Mouse (Mus musculus) layer of hippocampus, adult 11-12 months (tissue): Measurements from ENCODE around the gene Polr2a.
"Not testable (repeated sequence)": the region's sequence is repeated elsewhere in the genome, so short reads cannot be mapped to it uniquely, and the experiment has no call there.

ENCODE experiments used
- DNase-seq: peaks from one replicate; pipeline ENCODE4 v3.0.0; 2022; ENCODE audit warnings: low spot score

Gene Polr2a

DNA sequence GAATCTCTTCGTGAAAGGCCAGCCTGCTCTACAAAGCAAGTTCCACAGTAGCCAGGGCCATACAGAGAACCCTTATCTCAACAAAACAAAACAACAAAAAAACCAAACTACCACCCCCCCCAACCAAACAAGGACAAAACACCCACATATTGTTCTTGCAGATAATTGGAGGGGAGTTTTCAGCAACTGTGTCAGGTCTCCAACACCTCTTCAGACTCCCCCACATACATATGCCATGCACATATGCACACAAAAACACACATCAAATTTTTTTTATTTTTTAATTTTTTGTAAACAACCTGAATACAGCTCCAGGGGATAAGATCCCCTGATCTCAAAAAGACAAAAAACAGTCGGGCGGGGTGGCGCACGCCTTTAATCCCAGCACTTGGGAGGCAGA lies 4.2 kb downstream of the Polr2a start:
- DNase-seq = no peak

DNA sequence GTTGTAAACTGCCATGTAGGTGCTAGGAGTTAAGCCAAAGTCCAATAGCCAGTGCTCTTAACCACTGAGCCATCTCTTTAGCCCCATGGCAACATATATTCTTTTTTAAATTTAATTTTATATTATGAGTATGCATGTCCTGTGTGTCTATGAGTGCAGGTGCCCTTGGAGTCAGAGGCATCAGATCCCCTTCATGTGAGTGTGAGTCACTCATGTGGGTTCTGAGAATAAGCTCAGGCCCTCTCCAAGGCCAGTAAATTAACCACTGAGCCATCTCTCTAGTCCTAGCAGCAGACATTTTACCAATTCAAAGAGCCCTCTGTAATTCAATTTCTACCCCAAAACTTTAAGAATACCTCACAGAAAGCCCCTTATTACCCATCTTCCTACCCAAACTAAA lies 5.8 kb downstream of the Polr2a start:
- DNase-seq = no peak

DNA sequence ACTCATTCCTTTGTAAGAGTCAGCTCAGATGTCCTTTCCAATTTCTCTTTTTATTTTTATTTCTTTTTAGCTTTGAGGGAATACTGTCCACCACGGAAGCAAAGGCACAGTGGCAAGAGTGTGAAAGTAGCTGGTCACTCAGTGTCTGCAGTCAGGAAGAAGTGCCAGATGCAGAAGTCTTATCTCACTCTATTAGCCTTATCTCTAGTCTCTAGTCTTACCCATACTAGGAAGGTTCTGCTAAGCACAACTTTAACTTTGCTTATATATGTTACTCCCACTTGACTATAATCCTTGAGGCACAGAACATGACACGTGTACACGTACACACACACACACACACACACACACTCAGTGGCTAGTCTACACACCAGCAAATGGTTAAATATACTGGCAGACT lies 6.8 kb downstream of the Polr2a start:
- DNase-seq = no peak

DNA sequence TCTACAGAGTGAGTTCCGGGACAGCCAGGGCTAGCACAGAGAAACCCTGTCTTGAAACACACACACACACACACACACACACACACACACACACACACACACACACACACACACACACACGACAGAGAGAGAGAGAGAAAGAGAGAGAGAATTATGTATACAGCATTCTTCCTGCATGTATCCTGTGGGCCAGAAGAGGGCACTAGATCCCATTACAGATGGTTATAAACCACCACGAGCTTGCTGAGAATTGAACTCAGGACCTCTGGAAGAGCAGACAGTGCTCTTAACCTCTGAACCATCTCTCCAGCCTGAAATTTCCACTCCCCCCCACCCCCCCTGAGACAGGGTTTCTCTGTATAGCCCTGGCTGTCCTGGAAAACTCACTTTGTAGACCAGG lies 27.0 kb downstream of the Polr2a start:
- DNase-seq = not testable (repeated sequence)

DNA sequence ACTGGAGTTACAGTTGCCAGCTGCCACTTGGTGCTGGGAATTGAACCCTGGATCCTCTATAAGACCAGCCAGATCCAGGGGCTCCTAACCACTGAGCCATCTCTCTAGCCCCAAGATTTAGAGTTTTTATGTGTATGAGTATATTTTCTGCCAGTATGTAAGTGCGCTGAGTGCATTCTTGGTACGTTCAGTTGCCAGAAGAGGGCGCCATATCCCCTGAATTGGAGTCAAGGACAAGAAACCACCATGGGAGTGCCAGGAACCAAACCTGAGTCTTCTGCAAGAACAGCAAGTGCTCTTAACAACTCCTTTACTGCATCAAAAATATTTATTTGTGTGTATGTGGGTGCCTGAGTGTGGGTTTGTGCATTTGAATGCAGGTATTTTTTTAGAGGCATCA lies 29.4 kb downstream of the Polr2a start:
- DNase-seq = peak; percentile 42

DNA sequence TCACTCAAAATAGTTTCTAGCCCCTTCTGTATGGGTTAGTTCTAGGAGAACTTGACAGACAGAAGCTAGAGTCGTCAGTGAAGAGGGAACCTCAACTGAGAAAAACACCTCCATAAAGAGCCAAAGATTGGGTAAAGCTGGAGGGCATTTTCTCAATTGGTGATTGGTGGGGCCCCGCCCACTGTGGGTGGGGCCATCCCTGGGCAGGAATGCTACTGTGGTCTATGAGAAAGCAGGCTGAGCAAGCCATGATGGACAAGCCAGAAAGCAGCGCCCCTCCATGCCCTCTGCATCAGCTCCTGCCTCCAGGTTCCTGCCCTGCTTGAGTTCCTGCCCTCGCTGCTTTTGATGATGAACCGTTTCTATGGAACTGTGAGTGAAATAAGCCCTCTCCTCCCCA lies 32.5 kb downstream of the Polr2a start:
- DNase-seq = no peak

DNA sequence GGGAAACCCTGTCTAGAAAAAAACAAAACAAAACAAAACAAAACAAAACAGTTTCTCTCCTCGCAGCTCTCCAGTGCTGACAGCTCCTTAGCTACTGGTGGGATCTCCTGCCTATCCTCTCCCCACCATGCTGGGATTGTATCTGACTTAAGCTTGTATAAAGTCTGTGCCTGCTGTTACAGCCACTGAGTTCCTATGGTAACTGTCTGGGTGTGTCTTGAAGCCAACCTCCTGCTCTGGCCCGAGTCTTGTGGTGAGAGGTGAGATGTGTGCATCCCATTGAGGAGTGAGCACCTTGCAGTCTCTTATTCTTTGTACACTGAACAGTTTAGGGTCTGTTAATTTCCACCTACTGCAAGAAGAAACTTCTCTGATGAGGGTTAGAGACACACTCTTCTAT lies 35.4 kb downstream of the Polr2a start:
- no peak for DNase-seq

DNA sequence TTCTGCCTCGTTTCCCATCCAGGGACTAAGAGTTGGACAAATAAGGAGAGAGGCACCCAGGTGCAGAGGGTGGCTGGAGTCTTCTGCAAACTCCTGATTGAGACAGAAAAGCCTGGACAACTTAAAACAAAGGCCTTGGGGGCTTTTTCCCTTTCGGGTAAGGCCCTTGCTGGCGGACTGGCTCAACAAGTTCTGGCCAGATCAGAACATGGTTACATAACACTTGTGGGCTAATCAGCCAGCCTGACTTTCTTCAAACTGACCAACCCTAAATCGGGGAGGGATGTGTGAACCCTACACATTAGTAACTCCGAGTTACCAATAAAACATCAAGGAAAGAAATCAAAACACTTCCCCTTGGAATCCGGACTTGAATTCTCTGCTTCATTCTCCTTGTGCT lies 37.6 kb downstream of the Polr2a start:
- DNase-seq = no peak

DNA sequence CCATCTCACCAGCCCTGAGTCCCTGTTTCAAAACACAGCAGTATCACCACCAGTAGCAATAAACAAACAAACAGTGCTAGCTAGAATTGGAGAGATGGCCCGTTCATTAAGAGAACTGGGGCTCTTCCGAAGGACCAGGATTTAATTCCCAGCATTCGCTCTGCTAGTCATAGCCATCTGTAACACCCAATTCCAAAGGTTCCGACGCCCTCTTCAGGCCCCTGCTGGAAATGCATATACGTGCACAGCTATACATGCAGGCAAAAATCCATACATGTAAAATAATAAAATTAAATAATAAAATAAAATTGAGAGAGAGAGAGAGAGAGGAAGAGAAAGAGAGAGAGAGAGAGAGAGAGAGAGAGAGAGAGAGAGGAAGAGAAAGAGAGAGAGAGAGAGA lies 39.0 kb downstream of the Polr2a start:
- no peak for DNase-seq

DNA sequence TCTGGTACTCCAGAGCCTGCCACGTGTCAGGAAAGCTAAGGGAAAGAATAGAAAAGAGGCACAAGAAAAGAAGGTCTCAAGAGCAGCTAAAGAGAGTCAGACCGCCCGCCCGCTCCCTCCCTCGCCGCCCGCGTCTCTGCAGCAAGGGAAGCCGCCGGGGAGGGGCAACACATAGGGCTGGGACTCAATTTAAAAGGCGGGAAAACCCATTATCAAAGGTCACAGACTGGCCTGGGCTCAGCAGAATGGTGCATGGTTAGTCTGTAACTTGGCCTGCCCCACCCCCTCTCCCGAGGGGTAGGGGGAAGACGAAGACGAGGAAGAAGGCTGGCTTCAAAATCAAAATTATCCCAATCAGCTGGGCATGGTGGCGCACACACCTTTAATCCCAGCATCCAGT lies 39.8 kb downstream of the Polr2a start:
- no peak for DNase-seq

DNA sequence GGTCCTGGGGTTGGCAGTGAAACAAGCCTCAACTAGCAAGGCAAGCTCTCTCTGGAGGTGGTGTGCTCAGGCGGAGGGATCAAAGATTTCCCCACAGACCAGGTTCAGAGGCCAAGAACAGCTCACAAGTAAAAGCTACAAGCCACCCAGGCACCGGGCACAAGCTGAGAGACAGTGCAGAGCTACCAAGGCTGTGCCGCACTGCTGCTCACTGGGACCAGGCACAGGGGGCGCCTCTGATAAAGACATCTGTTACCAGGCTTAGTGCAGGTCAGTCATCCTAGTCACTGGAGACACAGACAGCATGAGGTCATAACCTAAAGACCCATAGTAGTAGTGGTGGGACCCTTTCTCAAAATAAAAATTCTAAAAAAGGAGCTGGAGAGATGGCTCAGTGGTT lies 41.5 kb downstream of the Polr2a start:
- no peak for DNase-seq

DNA sequence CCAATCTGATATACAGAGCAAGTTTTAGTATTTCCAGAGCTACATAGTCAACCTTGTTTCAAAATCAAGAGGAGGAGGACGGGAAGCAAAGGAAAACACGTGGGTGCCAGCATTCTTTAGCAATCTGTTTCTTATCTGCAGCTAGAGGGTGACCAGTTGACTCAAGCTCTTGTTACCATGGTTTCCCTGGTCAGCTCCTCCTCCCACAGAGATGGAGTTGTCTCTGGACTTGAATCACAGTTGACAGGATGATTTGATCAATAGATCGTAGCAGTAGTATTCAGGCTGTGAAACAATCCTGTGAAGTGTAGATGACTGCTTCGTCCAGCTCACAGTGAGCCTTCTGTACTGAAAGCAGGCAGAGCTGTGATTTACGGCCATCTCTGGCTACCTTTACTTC lies 42.5 kb downstream of the Polr2a start:
- DNase-seq = no peak

DNA sequence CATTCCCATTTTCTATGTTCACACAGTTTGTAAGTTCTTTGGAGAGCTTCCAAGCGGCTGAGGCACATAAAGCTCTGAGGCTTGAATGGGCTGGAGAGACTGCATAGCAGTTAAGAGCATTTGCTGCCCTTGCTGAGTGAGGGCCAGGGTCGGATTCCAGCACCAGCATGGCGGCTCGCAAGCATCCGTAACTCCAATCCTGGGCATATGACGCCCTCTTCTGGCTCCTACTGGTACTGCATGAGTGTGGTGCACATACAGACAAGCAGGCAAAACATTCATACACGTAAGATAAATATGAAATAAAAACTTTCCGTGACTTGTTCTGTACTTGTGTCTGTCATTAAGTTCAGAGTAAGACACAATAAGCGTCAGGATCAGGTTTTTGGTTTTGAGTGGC lies 43.0 kb downstream of the Polr2a start:
- DNase-seq = no peak

DNA sequence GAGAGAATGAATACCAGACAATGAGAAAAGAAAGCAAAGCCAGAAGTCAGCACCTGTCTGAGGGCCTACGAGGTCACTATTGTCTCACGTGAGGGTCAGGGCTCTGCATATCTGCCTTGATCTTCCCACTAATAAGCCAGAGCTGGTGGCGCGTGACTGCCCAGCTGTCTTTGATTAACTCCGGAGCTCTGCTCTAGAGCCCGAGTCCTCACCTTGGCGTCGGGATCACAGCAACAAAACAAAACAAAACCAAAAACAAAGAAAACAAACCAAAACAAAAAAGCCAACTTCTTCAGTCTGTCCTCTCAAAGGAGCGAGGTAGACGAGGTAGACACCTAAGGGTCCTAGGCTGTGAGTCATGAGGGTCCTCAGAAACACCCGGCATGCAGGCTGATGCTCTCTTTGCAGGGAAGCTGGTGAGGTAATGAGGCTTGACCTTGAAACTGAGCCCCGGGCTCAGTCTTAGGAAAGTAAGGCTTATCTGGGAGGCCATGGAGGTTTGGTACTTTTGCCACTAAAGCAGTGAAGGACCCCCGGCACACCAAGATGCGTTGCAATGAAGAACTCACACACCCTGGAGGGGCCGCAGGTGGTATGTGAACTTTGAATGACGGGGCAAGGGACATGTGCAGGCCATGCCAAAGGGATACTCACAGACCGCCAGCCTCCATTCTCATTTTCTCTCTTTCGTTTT lies 43.7 kb downstream of the Polr2a start:
- DNase-seq = no peak

DNA sequence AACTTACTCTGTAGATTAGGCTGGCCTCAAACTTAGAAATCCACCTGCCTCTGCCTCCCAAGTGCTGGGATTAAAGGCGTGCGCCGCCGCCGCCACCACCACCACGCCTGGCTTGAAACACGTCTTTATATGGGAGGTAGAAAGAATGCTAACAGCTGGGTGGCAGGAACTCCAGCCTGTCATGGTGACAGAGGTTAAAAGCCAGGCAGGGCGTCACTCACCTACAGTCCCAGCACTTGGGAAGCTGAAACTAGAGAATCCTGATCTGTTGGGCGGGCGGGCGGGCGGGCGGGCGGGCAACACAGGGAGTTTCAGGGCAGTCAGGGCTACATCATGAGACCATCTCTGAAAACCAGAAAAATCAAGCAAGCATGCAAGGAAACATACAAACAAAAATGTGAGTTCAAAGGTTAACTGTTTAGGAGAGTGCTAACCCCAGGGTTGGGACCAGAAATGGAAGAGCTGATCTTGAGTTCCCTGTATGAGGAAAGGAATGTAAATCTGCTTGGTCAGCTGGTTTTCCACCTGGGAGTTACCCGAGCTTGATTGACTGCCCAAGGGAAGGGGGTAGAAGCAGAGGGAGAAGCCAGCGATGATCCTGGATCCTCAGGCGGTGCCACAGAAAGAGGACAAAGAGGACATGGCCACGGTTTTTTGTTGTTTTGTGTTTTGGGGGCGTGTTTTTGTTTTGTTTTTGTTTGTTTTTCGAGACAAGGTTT lies 45.3 kb downstream of the Polr2a start:
- no peak for DNase-seq

DNA sequence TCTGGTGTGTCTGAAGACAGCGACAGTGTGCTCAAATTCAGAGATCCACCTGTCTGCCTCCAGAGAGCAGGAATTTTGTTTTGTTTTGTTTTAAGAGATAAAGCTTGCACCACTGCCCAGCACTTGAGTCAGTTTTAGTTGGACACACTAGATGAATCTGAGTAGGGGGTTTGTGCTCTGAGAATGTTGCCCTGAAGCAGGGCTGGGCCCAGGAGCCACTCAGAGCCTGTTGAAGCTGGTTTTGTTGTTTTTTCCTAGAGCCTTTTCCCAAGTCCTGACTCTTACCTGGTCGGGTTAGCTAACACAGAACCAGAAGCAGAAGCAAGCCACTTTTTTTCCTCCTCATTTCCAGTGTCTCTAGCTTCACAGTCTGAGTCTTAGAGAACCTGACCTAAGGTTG lies 47.4 kb downstream of the Polr2a start:
- DNase-seq = no peak

DNA sequence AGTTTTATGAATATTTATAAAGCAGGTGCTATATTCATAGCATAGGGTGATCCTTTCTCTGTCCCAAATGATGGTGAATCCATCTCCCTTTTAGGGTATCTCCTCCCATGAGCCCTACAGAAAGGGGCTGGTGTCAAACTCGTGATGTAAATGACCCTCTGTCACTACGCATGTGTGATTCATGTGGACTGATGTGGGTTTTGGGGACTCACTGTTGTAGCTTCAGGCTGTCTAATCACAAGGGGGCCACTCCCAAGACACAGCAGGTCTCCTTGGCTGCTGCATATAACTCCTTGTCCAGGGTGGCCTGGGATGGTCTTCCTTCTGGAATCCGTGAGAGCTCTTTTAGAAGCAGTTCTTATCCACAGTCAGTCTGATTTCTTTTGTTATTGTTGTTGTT lies 48.0 kb downstream of the Polr2a start:
- DNase-seq = no peak

DNA sequence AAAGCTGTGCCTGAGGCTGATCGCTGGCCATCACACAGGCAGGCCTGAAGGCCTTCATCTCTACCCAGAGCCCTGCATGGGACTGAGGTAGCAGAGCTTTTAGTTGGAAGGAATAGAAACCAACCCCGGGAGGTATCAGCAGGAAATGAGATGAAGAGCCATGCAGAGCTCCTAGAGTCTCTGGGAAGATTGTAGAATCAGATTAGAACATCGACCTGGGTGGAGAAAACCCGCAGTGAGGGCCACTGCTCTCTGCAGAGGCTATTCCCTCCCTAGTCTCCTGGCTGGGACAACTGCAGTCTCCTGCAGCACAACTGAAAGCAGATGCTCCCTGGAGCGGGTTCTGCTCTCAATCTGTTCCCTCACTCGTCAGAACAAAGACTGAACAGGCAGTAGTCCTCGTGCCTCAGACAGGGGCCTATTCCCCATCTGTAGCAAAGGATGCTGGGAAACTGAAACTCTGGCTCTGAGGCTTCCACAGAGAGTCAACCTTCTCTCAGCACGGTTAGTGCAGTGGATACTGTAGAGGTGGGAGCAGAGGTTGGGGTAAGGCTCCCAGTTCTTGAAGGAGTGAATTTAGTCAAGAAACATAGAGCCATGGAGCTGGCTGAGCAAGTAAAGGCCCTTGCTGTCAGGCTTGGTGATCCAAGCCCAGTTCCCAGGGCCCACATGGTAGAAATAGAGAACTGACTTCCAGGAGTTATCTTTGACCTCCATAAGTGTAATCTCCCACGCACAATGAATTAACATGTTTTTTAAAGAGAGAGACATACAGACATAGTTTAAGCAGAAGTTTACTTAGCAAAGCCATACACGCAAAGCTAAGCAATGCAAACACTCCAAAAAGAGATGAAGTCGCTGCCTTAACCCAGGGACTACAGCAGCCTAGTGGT lies 48.6 kb downstream of the Polr2a start:
- DNase-seq = peak; percentile 29

DNA sequence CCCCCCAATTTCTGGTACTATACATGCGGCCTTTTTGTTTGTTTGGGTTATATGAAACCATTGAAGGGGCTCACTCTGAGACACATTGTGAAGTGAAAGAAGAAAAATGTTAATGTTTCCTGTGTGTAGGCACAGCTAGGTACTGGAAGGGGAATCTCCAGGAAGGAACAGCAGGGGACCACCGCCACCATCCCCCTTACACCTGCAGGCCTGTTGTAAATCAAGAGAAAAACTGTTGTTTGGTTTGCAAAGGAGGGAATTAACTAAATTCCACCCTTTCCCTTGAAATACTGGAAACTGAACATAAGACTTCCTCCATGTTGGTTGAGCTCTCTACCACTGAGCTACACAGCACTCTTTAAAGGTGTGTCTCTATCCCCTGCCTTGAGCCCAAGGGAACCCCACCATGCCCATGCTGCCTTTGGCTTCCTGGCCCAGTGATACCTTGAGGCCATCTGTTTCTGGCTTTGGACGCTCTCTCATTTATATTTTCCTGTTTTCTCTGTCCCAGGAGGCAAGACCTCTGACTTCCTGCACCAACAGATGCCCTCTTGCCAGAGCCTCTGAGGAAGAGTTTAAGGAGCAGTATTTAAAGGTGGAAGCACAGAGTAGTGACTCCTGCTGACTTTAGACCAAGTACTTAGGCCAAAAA lies 49.7 kb downstream of the Polr2a start:
- DNase-seq = no peak

DNA sequence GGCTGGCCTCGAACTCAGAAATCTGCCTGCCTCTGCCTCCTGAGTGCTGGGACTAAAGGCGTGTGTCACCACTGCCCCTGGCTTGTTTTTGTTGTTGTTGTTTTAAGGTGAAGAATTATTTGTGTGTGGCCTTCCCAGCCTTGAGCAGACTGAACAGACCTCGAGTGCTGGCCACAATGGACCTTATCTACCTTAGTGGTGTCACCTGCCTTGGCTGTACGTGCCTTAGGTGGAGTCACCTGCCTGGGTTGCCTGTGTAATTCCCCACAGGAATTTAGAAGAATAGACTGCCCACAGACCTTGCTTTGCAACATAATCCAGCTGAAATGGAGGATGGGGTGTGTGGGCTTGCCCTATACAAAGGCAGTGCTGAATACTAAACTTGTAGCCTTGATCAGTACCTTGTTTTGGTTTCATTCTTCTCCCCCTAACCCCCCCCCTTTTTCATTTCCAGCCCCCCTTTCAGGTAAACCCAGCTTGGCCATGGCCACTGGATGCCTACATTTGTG lies 50.5 kb downstream of the Polr2a start:
- no peak for DNase-seq

DNA sequence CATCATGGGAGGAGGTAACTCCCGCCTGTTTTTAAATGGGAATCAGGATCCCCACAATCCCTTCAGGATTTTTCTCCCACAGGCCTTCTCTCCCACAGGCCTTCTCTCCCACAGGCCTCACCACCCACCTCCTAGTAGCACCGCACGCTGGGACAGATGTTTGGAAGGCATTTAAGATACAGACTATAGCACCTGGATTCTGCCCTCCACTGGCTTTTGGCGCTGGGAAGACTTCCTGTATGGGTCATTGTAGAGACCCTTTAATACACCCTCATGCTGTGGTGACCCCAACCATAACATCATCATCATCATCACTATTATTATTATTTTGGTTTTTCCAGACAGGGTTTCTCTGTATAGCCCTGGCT lies 51.0 kb downstream of the Polr2a start:
- DNase-seq = no peak

DNA sequence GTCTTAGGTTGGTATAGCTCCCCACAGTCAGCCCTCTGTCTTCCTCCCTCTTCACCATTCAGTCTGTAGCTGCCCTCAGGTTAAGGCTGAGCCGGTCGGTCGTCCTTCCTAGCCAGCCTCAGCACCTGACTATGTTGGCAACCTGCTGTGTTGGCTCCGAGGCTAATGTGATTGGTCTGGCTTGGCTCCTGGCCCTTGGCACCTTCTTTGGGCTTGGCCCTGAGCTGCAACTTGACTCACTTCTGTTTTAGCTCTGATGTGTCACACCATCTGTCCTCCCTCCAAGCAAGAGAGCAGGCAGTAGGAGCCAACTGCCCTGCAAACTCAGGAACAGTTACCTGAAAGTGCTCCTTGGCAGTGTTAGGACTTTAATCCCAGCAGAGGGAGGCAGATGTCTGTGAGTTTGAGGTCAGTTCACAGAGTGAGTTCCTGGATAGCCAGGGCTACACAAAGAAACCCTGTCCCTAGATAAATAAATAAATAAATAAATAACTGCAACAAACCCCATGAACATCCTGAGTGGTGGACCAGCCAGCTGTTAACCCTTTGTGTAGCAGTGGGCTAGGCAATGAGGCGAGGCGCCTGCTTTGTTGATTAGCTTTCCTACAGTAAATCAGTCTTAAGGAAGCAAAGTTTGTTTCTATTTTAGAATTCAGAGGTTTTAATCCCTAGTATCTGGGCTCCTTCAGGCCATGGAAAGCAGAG lies 51.5 kb downstream of the Polr2a start:
- DNase-seq = peak; percentile 28
